21 mouse cellular contexts compared by ENCODE assay signal in genomic region chr11:20907996-20908395, GRCm38 (mm10).
DNase-seq lines count a peak whose midpoint lies in the region; ATAC-seq and TF ChIP-seq lines count a peak whose summit lies in the region.
"Had no signal": no experiment of that assay in that cellular context is flagged by ENCODE, and none has a peak within 500 bp of the region (broad histone marks: within the 10 kb centered on the region; RNA-seq: fewer than 3 reads in every experiment).

No protein-coding gene starts in this region.

- H3K27ac ChIP-seq in embryonic facial prominence, embryonic 11.5 days (replicated peaks; ENCODE audit: low read depth, low read length), result no peak overlapping the region
- H3K27ac ChIP-seq in embryonic facial prominence, embryonic 10.5 days (replicated peaks), result no peak overlapping the region
- no peak overlapping the region for H3K27ac ChIP-seq in hindbrain, postnatal 0 days
- H3K27ac ChIP-seq in hindbrain, embryonic 11.5 days (ENCODE audit: low read depth, low read length), result no peak overlapping the region
- H3K27ac ChIP-seq: embryonic facial prominence, embryonic 15.5 days; forebrain, embryonic 13.5 days; gastrocnemius, adult 2 months; hindbrain, embryonic 14.5 days had no signal

- no peak overlapping the region for H3K9ac ChIP-seq in embryonic facial prominence, embryonic 11.5 days (replicated peaks; ENCODE audit: low read length)
- no peak overlapping the region for H3K9ac ChIP-seq in hindbrain, postnatal 0 days (replicated peaks; ENCODE audit: low read length)
- H3K9ac ChIP-seq in hindbrain, embryonic 11.5 days (ENCODE audit: low read depth, low read length), result no peak overlapping the region
- H3K9ac ChIP-seq: embryonic facial prominence, embryonic 15.5 days; forebrain, embryonic 13.5 days; heart, embryonic 12.5 days; hindbrain, embryonic 14.5 days had no signal

- H3K4me2 ChIP-seq in embryonic facial prominence, embryonic 11.5 days (ENCODE audit: low read depth, low read length), result no peak overlapping the region
- no peak overlapping the region for H3K4me2 ChIP-seq in hindbrain, postnatal 0 days (ENCODE audit: low read depth, low read length)
- H3K4me2 ChIP-seq in hindbrain, embryonic 11.5 days (replicated peaks; ENCODE audit: low read depth, low read length), result no peak overlapping the region
- H3K4me2 ChIP-seq: embryonic facial prominence, embryonic 15.5 days; forebrain, embryonic 13.5 days; heart, embryonic 12.5 days; hindbrain, embryonic 14.5 days had no signal

- ATAC-seq in embryonic facial prominence, embryonic 11.5 days (replicated peaks; ENCODE audit: insufficient number of reproducible peaks, low FRiP score, low TSS enrichment, low read depth), result no peak
- ATAC-seq in hindbrain, postnatal 0 days, result no peak
- no peak for ATAC-seq in hindbrain, embryonic 11.5 days (ENCODE audit: low FRiP score)
- ATAC-seq: forebrain, embryonic 13.5 days; inflammation-experienced regulatory T-cells, adult 6 months; intestine, postnatal 0 days had no signal

- no peaks in the 10 kb centered on the region for H3K9me3 ChIP-seq in embryonic facial prominence, embryonic 11.5 days (replicated peaks; ENCODE audit: control insufficient read depth, low read length)
- no peaks in the 10 kb centered on the region for H3K9me3 ChIP-seq in embryonic facial prominence, embryonic 10.5 days
- no peaks in the 10 kb centered on the region for H3K9me3 ChIP-seq in hindbrain, postnatal 0 days (ENCODE audit: low read length)
- no peaks in the 10 kb centered on the region for H3K9me3 ChIP-seq in hindbrain, embryonic 11.5 days (ENCODE audit: control insufficient read depth, low read length)
- H3K9me3 ChIP-seq: embryonic facial prominence, embryonic 15.5 days; forebrain, embryonic 13.5 days; heart, embryonic 12.5 days had no signal

- peak; percentile 40 for DNase-seq in embryonic facial prominence, embryonic 11.5 days (ENCODE audit: low spot score)
- no peak for DNase-seq in embryonic facial prominence, embryonic 10.5 days (ENCODE audit: low spot score)
- DNase-seq in hindbrain, postnatal 0 days (ENCODE audit: low spot score), result peak; percentile 33
- DNase-seq in hindbrain, embryonic 11.5 days (ENCODE audit: low spot score), result no peak
- DNase-seq in NIH3T3 (ENCODE audit: low read depth), result peak; percentile 89
- DNase-seq in fibroblast of lung, adult 2 months (ENCODE audit: low read depth), result peak; percentile 88
- DNase-seq in T-cell, adult 2 months (ENCODE audit: low spot score), result no peak
- no peak for DNase-seq in adrenal gland, adult (ENCODE audit: inconsistent age in 2 of 2, low spot score in 1 of 2)
- DNase-seq: adrenal gland, postnatal 14 days; cerebellum, adult 11-12 months; cerebellum, adult 9-10 months; cerebellum, postnatal 25 days; gastrocnemius, adult 2 months; gastrocnemius, postnatal 25 days; heart, postnatal 36 days had no signal

- H3K4me1 ChIP-seq in embryonic facial prominence, embryonic 11.5 days (ENCODE audit: control insufficient read depth, insufficient read depth, low read length), result no peaks in the 10 kb centered on the region
- peaks cover 5% of the 10 kb centered on the region for H3K4me1 ChIP-seq in embryonic facial prominence, embryonic 10.5 days
- no peaks in the 10 kb centered on the region for H3K4me1 ChIP-seq in hindbrain, postnatal 0 days (ENCODE audit: insufficient read depth, low read length)
- no peaks in the 10 kb centered on the region for H3K4me1 ChIP-seq in hindbrain, embryonic 11.5 days (replicated peaks; ENCODE audit: control insufficient read depth, insufficient read depth, low read length)
- H3K4me1 ChIP-seq: forebrain, embryonic 13.5 days; heart, embryonic 12.5 days had no signal

- H3K27me3 ChIP-seq in embryonic facial prominence, embryonic 11.5 days (ENCODE audit: control insufficient read depth, insufficient read depth, low read length), result no peaks in the 10 kb centered on the region
- H3K27me3 ChIP-seq in embryonic facial prominence, embryonic 10.5 days (replicated peaks; ENCODE audit: low read depth, poor library complexity, severe bottlenecking), result no peaks in the 10 kb centered on the region
- no peaks in the 10 kb centered on the region for H3K27me3 ChIP-seq in hindbrain, postnatal 0 days (ENCODE audit: insufficient read depth, low read length)
- no peaks in the 10 kb centered on the region for H3K27me3 ChIP-seq in hindbrain, embryonic 11.5 days (ENCODE audit: control insufficient read depth, insufficient read depth, low read length)
- H3K27me3 ChIP-seq: embryonic facial prominence, embryonic 15.5 days; forebrain, embryonic 13.5 days; heart, embryonic 12.5 days had no signal

- H3K36me3 ChIP-seq in embryonic facial prominence, embryonic 11.5 days (replicated peaks; ENCODE audit: control insufficient read depth, insufficient read depth, low read depth, low read length), result no peaks in the 10 kb centered on the region
- H3K36me3 ChIP-seq in embryonic facial prominence, embryonic 10.5 days (replicated peaks), result no peaks in the 10 kb centered on the region
- H3K36me3 ChIP-seq in hindbrain, postnatal 0 days (ENCODE audit: insufficient read depth, low read length), result no peaks in the 10 kb centered on the region
- H3K36me3 ChIP-seq in hindbrain, embryonic 11.5 days (ENCODE audit: control insufficient read depth, insufficient read depth, low read length), result no peaks in the 10 kb centered on the region
- H3K36me3 ChIP-seq: embryonic facial prominence, embryonic 15.5 days; heart, embryonic 12.5 days had no signal

- no peak for TF ChIP-seq CTCF in hindbrain, postnatal 0 days (IDR thresholded peaks at IDR 0.05; ENCODE audit: low read depth)

- H3K4me3 ChIP-seq in embryonic facial prominence, embryonic 11.5 days (ENCODE audit: low read depth, low read length), result no peak overlapping the region
- no peak overlapping the region for H3K4me3 ChIP-seq in embryonic facial prominence, embryonic 10.5 days
- H3K4me3 ChIP-seq in hindbrain, postnatal 0 days (ENCODE audit: low read length), result no peak overlapping the region
- H3K4me3 ChIP-seq in hindbrain, embryonic 11.5 days (ENCODE audit: low read depth, low read length), result no peak overlapping the region
- H3K4me3 ChIP-seq: embryonic facial prominence, embryonic 15.5 days; forebrain, embryonic 13.5 days; gastrocnemius, adult 2 months; heart, embryonic 12.5 days had no signal

- WGBS in embryonic facial prominence, embryonic 11.5 days, result 26% methylated on average over 3 of the region's 3 CpGs
- WGBS in embryonic facial prominence, embryonic 10.5 days, result 48% methylated on average over 3 of the region's 3 CpGs
- WGBS in hindbrain, postnatal 0 days, result 56% methylated on average over 3 of the region's 3 CpGs
- WGBS in hindbrain, embryonic 11.5 days, result 58% methylated on average over 3 of the region's 3 CpGs

Comparison
In these comparisons a context has a peak if more than half of its experiments do, and no peak if none do; other contexts are left out.
1. DNase-seq: peak in embryonic facial prominence, embryonic 11.5 days (single experiment), hindbrain, postnatal 0 days (single experiment), NIH3T3 (single experiment) and fibroblast of lung, adult 2 months (single experiment); none in embryonic facial prominence, embryonic 10.5 days (single experiment), hindbrain, embryonic 11.5 days (single experiment), T-cell, adult 2 months (single experiment) and adrenal gland, adult (0 of 2).